Mouse (Mus musculus) left cerebral cortex, adult 2 months (tissue): ENCODE data around the gene Tnfrsf14. TPM values are rescaled to one million over a fixed set of nuclear protein-coding genes. Genes with fewer than 3 reads are reported as not detected.

Source experiments
- DNase-seq, 2 experiments: peaks; one replicate each; pipeline ENCODE4 v3.0.0; 2021 to 2022; ENCODE audit warnings: low spot score in 2 of 2, mixed read lengths in 1 of 2; ENCODE audit errors: extremely low spot score in 1 of 2
- H3K27ac ChIP-seq: fragments of 200-600 bp; 2 replicates; pipeline ENCODE4 v1.8.1; 2022
- H3K4me3 ChIP-seq: fragments of 200-600 bp; 2 replicates; pipeline ENCODE4 v1.8.1; 2022
- CTCF ChIP-seq: fragments of 200-600 bp; IDR thresholded peaks from 2 replicates; pipeline ENCODE4 v1.8.1; 2022; ENCODE audit warnings: antibody characterized with exemption, mild to moderate bottlenecking, moderate library complexity
- intact Hi-C: fragments of 180-260 bp; cut with DNase I; formaldehyde crosslinking; loops from one replicate; pipeline ENCODE4 v1.15.1; 2025
- total RNA-seq, 2 experiments: library from RNA; stranded (reverse); gene quantifications; 2 replicates each; pipeline ENCODE4 v1.2.3; 2021

The Tnfrsf14 gene
- total RNA-seq, 2 experiments from 2014 or later, result 1.3 to 1.5 TPM

DNA sequence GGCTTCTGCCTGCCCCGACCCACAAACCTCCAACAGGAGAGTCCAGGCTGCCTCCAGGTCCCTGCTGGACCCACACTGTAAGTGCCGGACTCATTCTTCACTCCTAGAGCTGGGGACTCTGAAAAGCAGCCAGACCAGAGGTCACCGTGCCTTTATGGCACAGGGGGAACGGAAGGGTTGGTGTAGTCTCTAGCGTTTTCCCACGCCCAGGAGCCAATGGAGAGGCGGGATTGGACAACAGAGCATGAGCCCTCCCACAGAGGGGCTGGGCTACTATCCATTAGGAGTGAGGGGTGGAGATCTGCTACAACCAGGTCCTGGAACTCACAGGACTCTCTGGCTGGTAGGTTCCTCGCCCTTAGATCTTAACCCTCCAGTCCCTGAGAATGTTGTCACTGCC, 18.0 kb upstream of the Tnfrsf14 start:
- DNase-seq, result peak; percentile 42 to 58
- no peak for TF ChIP-seq CTCF
- intact Hi-C loops, result no loop called here
- Histone ChIP-seq H3K4me3 (peak overlapping the region; percentile 28), H3K27ac (no peak overlapping the region)

- DNase-seq, result peak; percentile 63 to 74
- intact Hi-C loops, result loop anchor here (1.0 to 2.0 kb wide), 3 partner anchors 21 to 122 kb away; partner anchors contain the start of gene Pank4
- Histone ChIP-seq H3K4me3 (no peak overlapping the region), H3K27ac (no peak overlapping the region)
- peak; percentile 97 for TF ChIP-seq CTCF
These were observed 15.8 kb upstream of the Tnfrsf14 start for GRCm38 (mm10) chr4:154944121-154944590.

GRCm38 (mm10) chr4:154943323-154944039, 15.1 kb upstream of the Tnfrsf14 start:
- TF ChIP-seq CTCF, result no peak
- Histone ChIP-seq H3K4me3 (no peak overlapping the region), H3K27ac (no peak overlapping the region)
- DNase-seq, result no peak
- intact Hi-C loops, result loop anchor here (1.0 to 2.0 kb wide), 3 partner anchors 21 to 123 kb away; partner anchors contain the start of gene Pank4

GRCm38 (mm10) chr4:154942632-154943322, 14.4 kb upstream of the Tnfrsf14 start:
- DNase-seq, result no peak
- Histone ChIP-seq H3K27ac (no peak overlapping the region), H3K4me3 (no peak overlapping the region)
- intact Hi-C loops, result no loop called here
- TF ChIP-seq CTCF, result no peak

DNA sequence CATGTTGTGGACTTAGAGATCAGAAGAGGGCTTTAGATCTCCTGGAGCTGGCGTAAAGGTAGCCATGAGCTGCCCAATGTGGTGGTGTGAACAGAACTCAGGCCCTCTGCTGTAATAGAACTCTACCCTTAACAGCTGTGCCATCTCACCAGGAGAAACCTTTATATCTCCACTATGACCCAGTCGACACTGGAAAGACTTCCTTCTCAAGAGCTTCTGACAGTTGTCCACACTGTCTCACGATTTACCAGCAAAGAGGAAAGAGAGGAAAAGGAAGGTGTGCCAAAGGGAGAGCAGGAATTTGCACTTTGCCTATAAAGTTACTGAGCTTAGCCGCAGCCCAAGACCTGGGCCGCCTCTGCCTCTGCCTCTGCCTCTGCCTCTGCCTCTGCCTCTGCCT, 13.5 kb upstream of the Tnfrsf14 start:
- Histone ChIP-seq H3K27ac (no peak overlapping the region), H3K4me3 (no peak overlapping the region)
- intact Hi-C loops, result no loop called here
- DNase-seq, result no peak
- no peak for TF ChIP-seq CTCF

DNA sequence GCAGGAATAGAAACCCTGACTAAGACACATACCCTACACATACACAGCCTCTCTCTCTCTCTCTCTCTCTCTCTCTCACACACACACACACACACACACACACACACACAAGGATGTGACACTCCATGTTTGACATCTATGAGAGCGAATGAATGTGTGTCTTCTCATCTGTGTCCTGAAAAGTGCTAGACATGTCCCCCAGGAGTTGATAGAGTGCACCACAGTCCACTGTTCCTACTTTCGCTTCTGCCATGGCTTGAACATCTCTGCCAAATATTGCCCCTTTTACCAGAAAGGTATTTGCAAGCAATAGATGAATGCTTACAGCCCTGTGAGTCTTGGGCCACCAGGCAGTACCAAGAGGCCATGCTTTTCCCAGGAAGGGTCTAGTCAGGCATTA, 11.8 kb upstream of the Tnfrsf14 start:
- no peak for DNase-seq
- no peak overlapping the region for H3K4me3 ChIP-seq
- intact Hi-C loops, result no loop called here

DNA sequence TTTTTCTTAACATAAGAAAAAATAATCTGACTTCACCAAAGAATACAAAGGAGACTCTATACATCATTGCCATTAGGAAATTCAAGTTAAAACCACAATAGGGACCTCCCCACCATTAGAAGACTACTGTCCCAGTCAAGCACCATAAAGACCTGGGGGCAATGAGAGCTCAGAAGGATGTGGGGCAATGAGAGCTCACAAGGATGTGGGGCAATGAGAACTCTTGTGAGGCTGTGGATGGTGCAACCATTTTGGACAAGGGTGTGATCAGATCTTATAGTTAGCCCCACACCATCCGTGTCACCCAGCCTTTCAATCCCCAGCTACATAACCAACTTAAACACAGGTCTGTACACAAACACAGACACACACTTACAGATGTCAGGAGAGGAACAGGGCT, 9.4 kb upstream of the Tnfrsf14 start:
- H3K27ac ChIP-seq, result no peak overlapping the region
- no peak overlapping the region for H3K4me3 ChIP-seq
- no peak for TF ChIP-seq CTCF
- intact Hi-C loops, result no loop called here
- DNase-seq, result no peak

More for the DNA sequence above, 11.8 kb upstream of the Tnfrsf14 start:
- no peak overlapping the region for H3K27ac ChIP-seq
- no peak for TF ChIP-seq CTCF

- Histone ChIP-seq H3K4me3 (no peak overlapping the region), H3K27ac (no peak overlapping the region)
- no peak for TF ChIP-seq CTCF
- DNase-seq, result no peak
- intact Hi-C loops, result no loop called here
These were observed 8.3 kb upstream of the Tnfrsf14 start for GRCm38 (mm10) chr4:154936542-154937255.

- H3K27ac ChIP-seq, result no peak overlapping the region
- intact Hi-C loops, result no loop called here
- no peak overlapping the region for H3K4me3 ChIP-seq
- TF ChIP-seq CTCF, result peak; percentile 6; the same call in 1 of the 2 replicates
- DNase-seq, result no peak
These were observed 7.4 kb upstream of the Tnfrsf14 start for GRCm38 (mm10) chr4:154935788-154936187.

- intact Hi-C loops, result no loop called here
- no peak for TF ChIP-seq CTCF
- DNase-seq, result no peak
- Histone ChIP-seq H3K27ac (no peak overlapping the region), H3K4me3 (no peak overlapping the region)
These were observed 6.4 kb upstream of the Tnfrsf14 start for GRCm38 (mm10) chr4:154934800-154935199.

DNA sequence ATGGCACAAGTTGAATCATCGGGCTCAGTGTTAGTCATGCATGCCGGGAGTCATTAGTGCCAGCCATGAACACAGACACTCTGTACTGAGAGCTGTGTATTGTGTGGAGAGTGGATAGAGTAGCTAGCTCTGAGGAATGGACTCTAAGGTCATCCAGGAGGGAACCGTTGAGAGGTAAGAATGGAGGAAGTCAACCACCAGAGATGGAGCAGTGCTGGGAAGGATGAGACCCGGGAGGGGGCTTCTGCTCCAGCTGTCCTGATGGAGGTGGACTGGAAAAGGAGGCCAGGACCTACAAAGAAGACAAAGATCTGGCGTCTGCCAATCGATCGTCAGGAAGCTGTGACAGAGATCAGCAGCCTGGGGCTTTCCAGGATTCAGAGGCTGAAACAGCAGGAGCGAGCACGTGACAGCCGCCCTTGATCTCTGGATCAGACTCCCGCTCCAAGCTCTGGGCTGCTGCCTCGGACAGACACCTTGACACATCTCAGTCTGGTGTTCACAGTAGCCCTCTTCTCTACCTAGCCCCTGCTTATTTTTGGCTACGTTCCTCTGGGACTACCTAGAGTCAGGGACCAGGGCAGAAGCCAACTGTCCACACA, 5.0 kb upstream of the Tnfrsf14 start:
- TF ChIP-seq CTCF, result no peak
- Histone ChIP-seq H3K27ac (no peak overlapping the region), H3K4me3 (no peak overlapping the region)
- intact Hi-C loops, result no loop called here
- no peak for DNase-seq
